Mouse (Mus musculus) bone marrow, adult 2 months (tissue): ENCODE measurements around the gene Stard3.

Experiments
- CTCF ChIP-seq: fragments of 200-500 bp; IDR thresholded peaks from 2 replicates; pipeline ENCODE4 v1.5.1; 2011; ENCODE audit warnings: low read length, control low read depth; ENCODE audit not compliant: control insufficient read depth, insufficient read depth
- POLR2A ChIP-seq: fragments of 200-500 bp; IDR thresholded peaks from 2 replicates; pipeline ENCODE4 v1.6.1; 2011; ENCODE audit warnings: low read depth, mild to moderate bottlenecking, control low read depth, low read length, borderline replicate concordance; ENCODE audit not compliant: control insufficient read depth

- no peak for TF ChIP-seq CTCF
- no peak for TF ChIP-seq POLR2A
Measured at GRCm38 (mm10) chr11:98323933-98324332, 34.2 kb upstream of the Stard3 start.
